Mouse (Mus musculus): Measurements from ENCODE around the gene Tax1bp3. TPM values are rescaled to one million over a fixed set of nuclear protein-coding genes. Genes with fewer than 3 reads are reported as not detected.

The Tax1bp3 gene
- polyA plus RNA-seq, 1 experiment from 2014 or later = 276 TPM

- no peak for ATAC-seq (ENCODE audit: borderline replicate concordance, extremely low read depth, low FRiP score, low TSS enrichment)
- Histone ChIP-seq H3K4me3 (no peak overlapping the region), H3K4me2 (no peak overlapping the region), H3K27me3 (no peaks in the 10 kb centered on the region), H3K36me3 (no peaks in the 10 kb centered on the region), H3K4me1 (peaks cover 7% of the 10 kb centered on the region), H3K9ac (no peak overlapping the region), H3K27ac (no peak overlapping the region), H3K9me3 (no peaks in the 10 kb centered on the region)
- WGBS = 79% methylated on average over 8 of the region's 8 CpGs
Observed at GRCm38 (mm10) chr11:73203895-73204294, 27.0 kb downstream of the Tax1bp3 start.

- Histone ChIP-seq H3K4me3 (no peak overlapping the region), H3K36me3 (no peaks in the 10 kb centered on the region), H3K4me1 (no peaks in the 10 kb centered on the region), H3K4me2 (no peak overlapping the region), H3K27me3 (no peaks in the 10 kb centered on the region), H3K9ac (no peak overlapping the region), H3K27ac (no peak overlapping the region), H3K9me3 (no peaks in the 10 kb centered on the region)
- no peak for ATAC-seq (ENCODE audit: borderline replicate concordance, extremely low read depth, low FRiP score, low TSS enrichment)
- WGBS = 55% methylated on average over 7 of the region's 7 CpGs
Observed at GRCm38 (mm10) chr11:73205194-73205593, 28.3 kb downstream of the Tax1bp3 start.

GRCm38 (mm10) chr11:73207621-73208020 lies 30.7 kb downstream of the Tax1bp3 start:
- Histone ChIP-seq H3K27me3 (no peaks in the 10 kb centered on the region), H3K36me3 (no peaks in the 10 kb centered on the region), H3K9me3 (no peaks in the 10 kb centered on the region), H3K4me1 (no peaks in the 10 kb centered on the region), H3K27ac (no peak overlapping the region), H3K4me2 (no peak overlapping the region), H3K9ac (no peak overlapping the region), H3K4me3 (no peak overlapping the region)
- no peak for ATAC-seq (ENCODE audit: borderline replicate concordance, extremely low read depth, low FRiP score, low TSS enrichment)
- WGBS = 63% methylated on average over 2 of the region's 2 CpGs

GRCm38 (mm10) chr11:73213956-73214355 lies 37.1 kb downstream of the Tax1bp3 start:
- Histone ChIP-seq H3K27me3 (no peaks in the 10 kb centered on the region), H3K27ac (no peak overlapping the region), H3K4me2 (no peak overlapping the region), H3K9ac (no peak overlapping the region), H3K9me3 (no peaks in the 10 kb centered on the region), H3K4me3 (no peak overlapping the region), H3K4me1 (no peaks in the 10 kb centered on the region), H3K36me3 (no peaks in the 10 kb centered on the region)
- no peak for ATAC-seq (ENCODE audit: borderline replicate concordance, extremely low read depth, low FRiP score, low TSS enrichment)
- WGBS = 56% methylated on average over 3 of the region's 3 CpGs

- no peak overlapping the region for H3K27ac ChIP-seq
- H3K36me3 ChIP-seq = no peaks in the 10 kb centered on the region
- WGBS = 53% methylated on average over 2 of the region's 2 CpGs
- no peak overlapping the region for H3K9ac ChIP-seq
- no peaks in the 10 kb centered on the region for H3K9me3 ChIP-seq
- no peak overlapping the region for H3K4me2 ChIP-seq
- ATAC-seq (ENCODE audit: borderline replicate concordance, extremely low read depth, low FRiP score, low TSS enrichment) = no peak
- H3K4me3 ChIP-seq = no peak overlapping the region
- no peaks in the 10 kb centered on the region for H3K27me3 ChIP-seq
- no peaks in the 10 kb centered on the region for H3K4me1 ChIP-seq
Observed at GRCm38 (mm10) chr11:73219671-73220070, 42.8 kb downstream of the Tax1bp3 start.

- Histone ChIP-seq H3K9ac (no peak overlapping the region), H3K27me3 (no peaks in the 10 kb centered on the region), H3K36me3 (no peaks in the 10 kb centered on the region), H3K27ac (no peak overlapping the region), H3K4me2 (no peak overlapping the region), H3K9me3 (no peaks in the 10 kb centered on the region), H3K4me1 (no peaks in the 10 kb centered on the region), H3K4me3 (no peak overlapping the region)
- no peak for ATAC-seq (ENCODE audit: borderline replicate concordance, extremely low read depth, low FRiP score, low TSS enrichment)
- 97% methylated on average over 1 of the region's 1 CpGs for WGBS
Observed at GRCm38 (mm10) chr11:73220651-73221050, 43.8 kb downstream of the Tax1bp3 start.

GRCm38 (mm10) chr11:73222846-73223245 lies 46.0 kb downstream of the Tax1bp3 start:
- no peak for ATAC-seq (ENCODE audit: borderline replicate concordance, extremely low read depth, low FRiP score, low TSS enrichment)
- Histone ChIP-seq H3K4me2 (no peak overlapping the region), H3K27ac (no peak overlapping the region), H3K9me3 (no peaks in the 10 kb centered on the region), H3K4me3 (no peak overlapping the region), H3K36me3 (no peaks in the 10 kb centered on the region), H3K27me3 (no peaks in the 10 kb centered on the region), H3K4me1 (no peaks in the 10 kb centered on the region), H3K9ac (no peak overlapping the region)
- WGBS = 20% methylated on average over 5 of the region's 5 CpGs

- 70% methylated on average over 2 of the region's 2 CpGs for WGBS
- H3K4me2 ChIP-seq = no peak overlapping the region
- no peaks in the 10 kb centered on the region for H3K27me3 ChIP-seq
- H3K9me3 ChIP-seq = no peaks in the 10 kb centered on the region
- ATAC-seq (ENCODE audit: borderline replicate concordance, extremely low read depth, low FRiP score, low TSS enrichment) = no peak
- no peaks in the 10 kb centered on the region for H3K4me1 ChIP-seq
- H3K9ac ChIP-seq = no peak overlapping the region
- no peak overlapping the region for H3K27ac ChIP-seq
- no peak overlapping the region for H3K4me3 ChIP-seq
- H3K36me3 ChIP-seq = no peaks in the 10 kb centered on the region
Observed at GRCm38 (mm10) chr11:73223966-73224365, 47.1 kb downstream of the Tax1bp3 start.

GRCm38 (mm10) chr11:73225856-73226255 lies 49.0 kb downstream of the Tax1bp3 start:
- no peak overlapping the region for H3K4me2 ChIP-seq
- no peak overlapping the region for H3K4me3 ChIP-seq
- no peaks in the 10 kb centered on the region for H3K4me1 ChIP-seq
- ATAC-seq (ENCODE audit: borderline replicate concordance, extremely low read depth, low FRiP score, low TSS enrichment) = no peak
- no peak overlapping the region for H3K9ac ChIP-seq
- H3K27ac ChIP-seq = no peak overlapping the region
- no peaks in the 10 kb centered on the region for H3K9me3 ChIP-seq
- no peaks in the 10 kb centered on the region for H3K27me3 ChIP-seq
- WGBS = 86% methylated on average over 6 of the region's 6 CpGs
- H3K36me3 ChIP-seq = no peaks in the 10 kb centered on the region

- Histone ChIP-seq H3K9me3 (no peaks in the 10 kb centered on the region), H3K4me3 (no peak overlapping the region), H3K9ac (no peak overlapping the region), H3K27ac (no peak overlapping the region), H3K4me2 (no peak overlapping the region), H3K36me3 (no peaks in the 10 kb centered on the region), H3K4me1 (no peaks in the 10 kb centered on the region), H3K27me3 (no peaks in the 10 kb centered on the region)
- no peak for ATAC-seq (ENCODE audit: borderline replicate concordance, extremely low read depth, low FRiP score, low TSS enrichment)
- 59% methylated on average over 5 of the region's 5 CpGs for WGBS
Observed at GRCm38 (mm10) chr11:73228881-73229280, 52.0 kb downstream of the Tax1bp3 start.

GRCm38 (mm10) chr11:73230081-73230480 lies 53.2 kb downstream of the Tax1bp3 start:
- Histone ChIP-seq H3K27me3 (no peaks in the 10 kb centered on the region), H3K4me3 (no peak overlapping the region), H3K27ac (no peak overlapping the region), H3K4me2 (no peak overlapping the region), H3K36me3 (no peaks in the 10 kb centered on the region), H3K9me3 (no peaks in the 10 kb centered on the region), H3K9ac (no peak overlapping the region), H3K4me1 (no peaks in the 10 kb centered on the region)
- WGBS = 80% methylated on average over 5 of the region's 5 CpGs
- no peak for ATAC-seq (ENCODE audit: borderline replicate concordance, extremely low read depth, low FRiP score, low TSS enrichment)

GRCm38 (mm10) chr11:73232513-73232912 lies 55.6 kb downstream of the Tax1bp3 start:
- no peak for ATAC-seq (ENCODE audit: borderline replicate concordance, extremely low read depth, low FRiP score, low TSS enrichment)
- Histone ChIP-seq H3K4me2 (no peak overlapping the region), H3K27me3 (no peaks in the 10 kb centered on the region), H3K27ac (no peak overlapping the region), H3K4me1 (peaks cover 21% of the 10 kb centered on the region), H3K4me3 (no peak overlapping the region), H3K36me3 (no peaks in the 10 kb centered on the region), H3K9me3 (no peaks in the 10 kb centered on the region), H3K9ac (no peak overlapping the region)
- 51% methylated on average over 2 of the region's 2 CpGs for WGBS

Measured in lung, embryonic 15.5 days (tissue).